Mouse (Mus musculus) megakaryocyte, embryonic 14.5 days (primary cell): ENCODE results near the gene Tnfrsf13b. TPM values are rescaled to one million over a fixed set of nuclear protein-coding genes. Genes with fewer than 3 reads are reported as not detected.
"Not testable (repeated sequence)": the region's sequence is repeated elsewhere in the genome, so short reads cannot be mapped to it uniquely, and the experiment has no call there.

Source experiments
- H3K27me3 ChIP-seq: replicated peaks from 2 replicates; pipeline ENCODE3; 2012; ENCODE audit warnings: inconsistent platforms
- H3K36me3 ChIP-seq: replicated peaks from 2 replicates; pipeline ENCODE3; 2012; ENCODE audit warnings: low read length, inconsistent platforms, mixed read lengths
- H3K4me1 ChIP-seq: 2 replicates; pipeline ENCODE4 v1.6.1; 2012; ENCODE audit warnings: inconsistent platforms
- H3K4me3 ChIP-seq: replicated peaks from 2 replicates; pipeline ENCODE3; 2012; ENCODE audit warnings: moderate library complexity, mild to moderate bottlenecking, inconsistent platforms
- H3K9me3 ChIP-seq: 2 replicates; pipeline ENCODE4 v1.6.1; 2012; ENCODE audit warnings: inconsistent platforms
- FLI1 ChIP-seq: IDR thresholded peaks from 2 replicates; pipeline ENCODE4 v1.6.1; 2012; ENCODE audit warnings: low read length, inconsistent platforms, mixed read lengths
- GATA1 ChIP-seq: IDR thresholded peaks from 3 replicates; pipeline ENCODE4 v1.6.1; 2012; ENCODE audit warnings: mixed read lengths, low read length, inconsistent platforms, borderline replicate concordance
- polyA plus RNA-seq: library from polyadenylated mRNA; stranded (reverse); fragments of >175 nt; gene quantifications from 2 replicates; pipeline ENCODE4 v1.2.3, GENCODE M21; 2012; ENCODE audit warnings: low replicate concordance; ENCODE audit not compliant: insufficient read depth

The Tnfrsf13b gene
- polyA plus RNA-seq, 1 experiment, result 47.0 TPM

DNA sequence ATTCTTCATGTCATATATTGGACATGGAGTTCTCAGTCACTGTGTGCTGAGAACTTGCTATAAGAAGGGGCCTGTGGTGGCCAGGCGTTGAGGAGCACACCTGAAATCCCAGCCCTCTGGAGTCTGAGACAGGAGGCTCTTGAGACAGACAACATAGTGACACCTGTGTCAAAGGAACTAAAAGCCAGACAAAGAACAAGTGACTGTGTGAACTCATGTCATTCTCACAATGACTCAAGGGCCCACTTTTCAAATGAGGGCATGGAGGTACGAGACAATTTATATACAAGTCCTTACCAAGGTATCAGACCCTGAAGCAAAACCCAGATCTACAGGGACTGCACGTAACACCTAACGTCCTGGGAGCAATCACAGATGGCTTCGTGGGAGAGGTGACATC lies 585 bp upstream of the Tnfrsf13b start:
- no peaks in the 10 kb centered on the region for H3K36me3 ChIP-seq
- no peak for TF ChIP-seq GATA1
- TF ChIP-seq FLI1, result no peak
- no peak overlapping the region for H3K4me3 ChIP-seq
- H3K4me1 ChIP-seq, result peaks cover 6% of the 10 kb centered on the region
- no peaks in the 10 kb centered on the region; the same call in 1 of the 2 replicates for H3K9me3 ChIP-seq
- H3K27me3 ChIP-seq, result peaks cover 28% of the 10 kb centered on the region

DNA sequence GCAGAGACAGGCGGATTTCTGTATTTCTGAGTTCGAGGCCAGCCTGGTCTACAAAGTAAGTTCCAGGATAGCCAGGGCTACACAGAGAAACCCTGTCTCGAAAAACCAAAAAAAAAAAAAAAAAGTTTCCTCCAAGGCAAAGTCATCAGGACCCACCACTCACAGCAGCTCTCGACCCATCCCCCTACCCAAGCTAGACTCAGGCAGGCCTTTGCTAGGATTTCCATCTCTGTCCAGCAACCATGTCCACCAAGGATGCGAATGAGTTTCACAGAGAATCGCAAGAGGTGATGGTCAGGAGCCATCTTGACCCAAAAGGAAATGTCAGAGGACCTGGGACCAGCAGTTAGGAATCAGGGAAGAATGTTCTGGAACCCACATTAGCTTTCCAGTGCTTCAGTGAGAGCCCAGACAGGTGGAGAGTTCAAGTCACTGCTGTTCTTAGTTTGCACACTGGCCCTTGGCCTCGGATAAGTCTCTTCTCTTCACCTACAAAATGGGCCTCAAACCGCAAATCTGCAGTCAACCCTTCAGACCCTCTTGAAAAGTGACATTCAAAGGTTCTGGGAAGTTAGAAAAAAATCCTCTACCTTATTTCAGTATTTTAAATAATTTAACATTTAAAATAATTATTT lies 983 bp downstream of the Tnfrsf13b start:
- Histone ChIP-seq H3K27me3 (peaks cover 25% of the 10 kb centered on the region), H3K36me3 (no peaks in the 10 kb centered on the region), H3K9me3 (no peaks in the 10 kb centered on the region; the same call in 1 of the 2 replicates), H3K4me3 (no peak overlapping the region), H3K4me1 (peaks cover 6% of the 10 kb centered on the region)
- TF ChIP-seq GATA1, result no peak
- no peak for TF ChIP-seq FLI1

DNA sequence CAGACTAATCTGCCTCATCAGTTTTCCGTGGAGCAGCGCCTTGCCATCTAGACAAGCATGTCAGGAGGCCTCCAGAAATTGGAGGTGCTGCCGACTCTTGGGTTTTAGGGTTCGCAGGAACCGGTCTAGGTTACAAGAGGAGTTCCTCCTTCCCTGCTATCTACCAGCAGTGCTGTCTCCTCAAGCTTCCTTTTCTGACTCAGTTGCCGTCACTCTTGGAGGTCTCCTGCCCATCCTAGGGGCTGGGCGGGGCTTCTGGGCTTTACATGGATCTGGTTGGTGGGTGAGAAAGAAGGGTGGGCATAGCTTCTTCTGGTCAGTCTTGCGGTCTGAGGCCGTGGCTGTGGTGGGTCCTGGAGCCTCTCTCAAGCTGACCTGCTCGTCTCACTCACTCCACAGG lies 2.8 kb downstream of the Tnfrsf13b start:
- H3K4me1 ChIP-seq, result peaks cover 6% of the 10 kb centered on the region
- peaks cover 15% of the 10 kb centered on the region for H3K27me3 ChIP-seq
- H3K4me3 ChIP-seq, result no peak overlapping the region
- TF ChIP-seq FLI1 (no peak), GATA1 (no peak)
- no peaks in the 10 kb centered on the region for H3K9me3 ChIP-seq
- H3K36me3 ChIP-seq, result no peaks in the 10 kb centered on the region

DNA sequence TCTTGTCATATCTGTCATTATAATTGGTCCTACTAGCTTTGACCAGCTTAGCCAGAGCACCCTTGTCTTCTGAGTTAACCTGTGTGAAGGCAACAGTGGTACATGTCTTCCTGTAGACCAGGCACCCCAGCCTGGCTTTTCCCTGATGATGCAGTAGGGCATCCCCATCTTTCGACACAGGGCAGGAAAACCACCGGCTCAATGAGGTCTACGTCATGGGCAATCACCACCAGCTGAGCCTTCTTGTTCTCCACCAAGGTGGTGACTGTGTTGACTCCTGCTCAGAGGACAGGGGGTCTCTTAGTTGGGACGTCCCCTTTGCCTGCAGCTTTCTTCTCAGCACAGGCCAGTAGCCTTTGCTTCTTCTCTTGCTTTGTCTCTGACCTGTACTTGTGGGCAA lies 4.1 kb downstream of the Tnfrsf13b start:
- H3K36me3 ChIP-seq, H3K4me3 ChIP-seq, H3K9me3 ChIP-seq, H3K4me1 ChIP-seq: not testable (repeated sequence)
- peaks cover 13% of the 10 kb centered on the region for H3K27me3 ChIP-seq

DNA sequence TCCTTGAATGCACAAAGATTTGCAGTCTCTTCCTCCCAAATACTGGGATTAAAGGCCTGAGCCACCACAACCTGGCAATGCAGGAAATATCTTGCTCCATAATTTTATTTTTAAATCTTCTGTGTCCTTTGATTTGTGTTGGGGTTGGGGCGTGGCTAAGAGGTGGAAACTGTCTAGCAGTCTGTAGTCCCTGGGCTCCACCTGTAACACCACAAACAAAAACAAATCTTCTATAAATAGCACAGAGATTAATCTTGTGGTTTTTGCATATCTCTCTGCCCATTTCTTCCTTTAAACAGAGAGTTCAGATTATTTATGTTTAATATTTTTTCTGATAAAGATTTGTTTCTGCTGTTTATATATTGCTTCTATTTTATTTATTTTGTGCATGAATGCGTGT lies 6.4 kb downstream of the Tnfrsf13b start:
- no peak overlapping the region for H3K4me3 ChIP-seq
- peaks cover 6% of the 10 kb centered on the region for H3K4me1 ChIP-seq
- H3K36me3 ChIP-seq, result no peaks in the 10 kb centered on the region
- H3K27me3 ChIP-seq, result peaks cover 10% of the 10 kb centered on the region
- TF ChIP-seq FLI1 (no peak), GATA1 (no peak)
- H3K9me3 ChIP-seq, result peaks cover 10% of the 10 kb centered on the region

DNA sequence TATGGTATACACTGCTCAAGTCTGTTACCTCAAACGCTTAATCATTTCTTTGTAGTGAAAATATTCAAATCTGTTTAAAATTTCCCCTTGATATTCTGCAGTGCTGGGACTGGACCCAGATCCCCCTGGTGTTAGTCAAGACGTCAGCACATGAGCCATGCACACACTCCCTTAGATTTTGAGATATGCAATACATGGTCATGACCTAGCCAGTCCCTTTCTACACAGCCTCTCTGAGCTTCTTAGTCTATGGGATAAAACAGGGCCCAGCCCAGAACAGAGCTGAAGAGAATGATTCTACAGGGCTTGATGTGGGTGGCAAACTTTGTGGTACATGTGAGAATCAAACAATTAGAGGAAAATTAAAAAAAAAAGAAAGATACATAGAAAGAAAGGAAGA lies 15.1 kb downstream of the Tnfrsf13b start:
- peaks cover 8% of the 10 kb centered on the region for H3K36me3 ChIP-seq
- peaks cover 5% of the 10 kb centered on the region for H3K9me3 ChIP-seq
- H3K4me3 ChIP-seq, result no peak overlapping the region
- H3K27me3 ChIP-seq, result peaks cover 12% of the 10 kb centered on the region
- no peak for TF ChIP-seq FLI1
- TF ChIP-seq GATA1, result no peak
- peaks cover 44% of the 10 kb centered on the region for H3K4me1 ChIP-seq

DNA sequence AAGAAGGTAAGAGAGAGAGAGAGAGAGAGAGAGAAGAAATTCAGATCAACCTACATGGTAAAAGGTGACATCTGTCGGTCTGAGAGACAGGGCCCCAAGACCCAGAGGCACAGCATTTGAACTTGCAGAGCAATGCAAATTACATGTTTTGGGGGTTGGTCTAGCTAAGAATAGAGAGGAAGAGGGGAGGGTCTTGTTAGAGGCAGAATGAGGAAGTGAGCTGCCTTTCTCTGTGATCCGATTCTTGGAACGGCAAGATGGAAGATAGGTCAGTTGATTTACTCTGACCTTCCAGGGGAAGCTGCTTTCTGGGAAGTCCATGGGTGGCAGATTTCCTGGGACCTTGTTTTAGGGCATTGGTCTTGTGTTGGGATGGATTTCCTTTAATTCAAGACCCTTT lies 15.7 kb downstream of the Tnfrsf13b start:
- Histone ChIP-seq H3K4me1 (peaks cover 47% of the 10 kb centered on the region), H3K4me3 (peak overlapping the region; percentile 89), H3K9me3 (no peaks in the 10 kb centered on the region), H3K36me3 (peaks cover 14% of the 10 kb centered on the region), H3K27me3 (peaks cover 11% of the 10 kb centered on the region)
- no peak for TF ChIP-seq GATA1
- TF ChIP-seq FLI1, result no peak

DNA sequence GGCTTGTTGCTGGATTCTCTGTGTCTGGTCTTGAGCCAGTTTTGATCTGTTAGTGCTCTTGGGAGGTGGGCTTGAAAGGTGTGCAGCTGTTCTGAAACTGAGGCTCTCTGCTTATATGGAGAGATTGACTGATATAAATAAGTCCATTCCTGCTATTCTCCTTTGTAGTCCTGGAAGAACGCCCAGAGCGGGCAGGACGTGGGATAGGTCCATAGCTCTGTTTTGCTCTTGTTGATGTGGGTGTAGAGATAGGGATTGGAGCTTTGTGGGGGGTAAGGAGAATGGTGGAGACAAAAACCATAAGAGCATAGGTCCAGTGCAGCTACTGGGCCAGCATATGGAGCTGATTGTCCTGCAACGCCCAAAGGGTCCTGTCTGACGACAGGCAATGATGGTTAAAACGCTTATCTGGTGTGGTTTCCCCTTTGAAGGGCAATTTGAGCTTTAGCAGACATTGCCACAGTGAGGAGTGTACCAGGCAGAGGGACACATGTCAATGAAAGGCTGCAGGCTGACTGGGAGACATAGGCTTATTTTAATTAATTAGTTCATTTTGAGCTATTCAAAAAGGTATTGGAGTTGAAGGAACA lies 16.5 kb downstream of the Tnfrsf13b start:
- H3K4me1 ChIP-seq, result peaks cover 47% of the 10 kb centered on the region
- no peak for TF ChIP-seq FLI1
- no peak for TF ChIP-seq GATA1
- peaks cover 8% of the 10 kb centered on the region for H3K27me3 ChIP-seq
- no peaks in the 10 kb centered on the region for H3K9me3 ChIP-seq
- peaks cover 21% of the 10 kb centered on the region for H3K36me3 ChIP-seq
- H3K4me3 ChIP-seq, result peak overlapping the region; percentile 89

DNA sequence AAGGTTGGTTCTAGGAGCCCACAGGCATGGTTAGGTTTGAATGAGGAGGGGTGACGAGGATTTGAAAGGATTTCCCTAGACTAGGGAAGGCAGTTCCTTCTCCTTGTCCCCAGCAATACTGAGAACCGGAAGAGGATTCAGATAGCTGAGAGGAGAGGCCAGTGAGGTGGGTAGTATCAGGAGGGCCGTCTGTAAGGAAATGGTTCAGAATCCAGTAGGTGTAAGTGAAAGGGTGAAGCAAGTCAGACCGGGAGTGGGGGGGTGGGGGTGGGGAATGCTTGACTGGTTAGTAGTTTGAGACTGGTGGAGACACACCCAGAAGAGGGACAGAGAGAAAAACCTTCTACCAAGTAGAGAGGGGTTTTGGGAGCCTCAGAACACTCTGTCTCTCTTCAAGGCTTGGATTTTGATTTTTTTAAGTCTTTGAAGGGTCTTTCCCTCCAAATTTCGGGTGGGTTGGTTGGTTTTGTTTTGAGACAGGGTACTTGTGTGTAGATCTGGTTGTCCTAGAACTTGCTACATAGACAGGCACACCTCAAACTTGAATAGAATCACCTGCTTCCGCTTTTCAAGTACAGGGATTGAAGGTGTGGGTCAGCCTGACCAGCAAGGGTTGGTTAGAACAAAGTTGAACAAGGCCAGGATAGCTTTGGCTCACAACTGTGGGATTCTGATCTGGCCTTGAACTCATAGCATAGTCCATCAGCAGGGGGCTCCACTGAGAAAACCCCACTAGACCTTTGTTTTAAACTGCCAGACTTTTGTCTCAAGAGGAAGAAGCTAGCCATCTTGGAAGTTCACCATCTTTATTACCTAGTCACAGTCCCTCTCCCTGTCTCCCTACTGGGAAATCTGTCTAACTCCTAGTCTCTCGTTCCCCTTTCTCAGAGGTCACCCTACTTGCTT lies 17.3 kb downstream of the Tnfrsf13b start:
- no peaks in the 10 kb centered on the region for H3K27me3 ChIP-seq
- peaks cover 26% of the 10 kb centered on the region for H3K36me3 ChIP-seq
- peaks cover 42% of the 10 kb centered on the region for H3K4me1 ChIP-seq
- H3K9me3 ChIP-seq, result no peaks in the 10 kb centered on the region
- TF ChIP-seq GATA1 (no peak), FLI1 (no peak)
- peak overlapping the region; percentile 89 for H3K4me3 ChIP-seq

DNA sequence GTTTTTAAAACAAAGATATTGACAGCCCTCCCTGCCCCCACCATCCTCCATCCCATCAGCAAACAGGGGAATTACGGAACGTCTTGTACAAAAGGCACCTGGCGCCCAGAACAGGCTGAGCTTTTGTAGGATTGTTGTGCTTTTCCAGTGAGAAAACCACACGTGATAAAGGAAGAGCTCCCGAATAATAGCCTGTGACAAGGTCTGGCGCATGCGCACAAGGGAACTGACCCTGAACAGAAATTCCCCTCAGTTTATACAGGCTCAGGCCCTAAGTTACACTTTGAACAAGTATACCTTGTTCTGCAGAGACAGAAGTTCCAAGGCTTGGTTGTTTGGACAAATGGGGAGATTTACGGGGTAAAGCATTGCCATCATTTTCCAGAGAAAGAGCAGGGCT lies 19.0 kb downstream of the Tnfrsf13b start:
- Histone ChIP-seq H3K4me1 (peaks cover 38% of the 10 kb centered on the region), H3K36me3 (peaks cover 26% of the 10 kb centered on the region), H3K9me3 (no peaks in the 10 kb centered on the region), H3K27me3 (no peaks in the 10 kb centered on the region), H3K4me3 (no peak overlapping the region)
- no peak for TF ChIP-seq FLI1
- TF ChIP-seq GATA1, result no peak
